10 mouse cellular contexts compared by ENCODE assay signal in genomic region chr2:178265454-178265853, GRCm38 (mm10).
DNase-seq lines count a peak whose midpoint lies in the region; ATAC-seq and TF ChIP-seq lines count a peak whose summit lies in the region.
"Had no signal": no experiment of that assay in that cellular context is flagged by ENCODE, and none has a peak within 500 bp of the region (broad histone marks: within the 10 kb centered on the region; RNA-seq: fewer than 3 reads in every experiment).

No protein-coding gene starts in this region.

- no peaks in the 10 kb centered on the region for H3K27me3 ChIP-seq in hindbrain, embryonic 11.5 days (ENCODE audit: control insufficient read depth, insufficient read depth, low read length)
- H3K27me3 ChIP-seq in neural tube, embryonic 13.5 days = no peaks in the 10 kb centered on the region; the same call in 1 of the 2 replicates

- DNase-seq in heart, adult 18-20 months = peak; percentile 29
- DNase-seq in heart, adult 11 months = no peak
- DNase-seq in hindbrain, embryonic 11.5 days (ENCODE audit: low spot score) = peak; percentile 29
- DNase-seq in kidney, adult 9 months = no peak
- DNase-seq in gastrocnemius, postnatal 25 days = no peak
- DNase-seq: spleen, adult 18-20 months had no signal

- peak; percentile 19; the same call in 1 of the 2 replicates for TF ChIP-seq POLR2A in cortical plate, adult 2 months (IDR thresholded peaks at IDR 0.05; ENCODE audit: extremely low read depth, insufficient read depth, low read length)

- ATAC-seq in hindbrain, embryonic 11.5 days (ENCODE audit: low FRiP score) = peak; percentile 36
- peak; percentile 40; the same call in 1 of the 2 replicates for ATAC-seq in neural tube, embryonic 13.5 days (ENCODE audit: low read depth)
- ATAC-seq in megakaryocyte progenitor cell, adult 5-6 weeks (replicated peaks; ENCODE audit: poor library complexity) = no peak

- H3K4me3 ChIP-seq in cortical plate, adult 2 months (ENCODE audit: insufficient read depth, low read length) = no peak overlapping the region
- H3K4me3 ChIP-seq in hindbrain, embryonic 11.5 days (ENCODE audit: low read depth, low read length) = no peak overlapping the region
- no peak overlapping the region for H3K4me3 ChIP-seq in neural tube, embryonic 13.5 days
- H3K4me3 ChIP-seq: forebrain, embryonic 10.5 days had no signal

- no peak overlapping the region for H3K9ac ChIP-seq in hindbrain, embryonic 11.5 days (ENCODE audit: low read depth, low read length)
- no peak overlapping the region for H3K9ac ChIP-seq in neural tube, embryonic 13.5 days

- H3K27ac ChIP-seq in cortical plate, adult 2 months (ENCODE audit: insufficient read depth, low read length) = peak overlapping the region; percentile 6
- no peak overlapping the region for H3K27ac ChIP-seq in hindbrain, embryonic 11.5 days (ENCODE audit: low read depth, low read length)
- H3K27ac ChIP-seq in neural tube, embryonic 13.5 days (replicated peaks) = no peak overlapping the region
- H3K27ac ChIP-seq: forebrain, embryonic 10.5 days had no signal

- TF ChIP-seq CTCF in cortical plate, adult 2 months (IDR thresholded peaks at IDR 0.05; ENCODE audit: extremely low read depth, insufficient read depth, low read length) = no peak

- WGBS in hindbrain, embryonic 11.5 days = 8% methylated on average over 2 of the region's 2 CpGs
- 8% methylated on average over 2 of the region's 2 CpGs for WGBS in neural tube, embryonic 13.5 days

- H3K36me3 ChIP-seq in hindbrain, embryonic 11.5 days (ENCODE audit: control insufficient read depth, insufficient read depth, low read length) = no peaks in the 10 kb centered on the region
- peaks cover 10% of the 10 kb centered on the region for H3K36me3 ChIP-seq in neural tube, embryonic 13.5 days
- H3K36me3 ChIP-seq: forebrain, embryonic 10.5 days had no signal

- peaks cover 22% of the 10 kb centered on the region for H3K4me1 ChIP-seq in cortical plate, adult 2 months (ENCODE audit: control insufficient read depth, insufficient read depth, low read length)
- H3K4me1 ChIP-seq in hindbrain, embryonic 11.5 days (replicated peaks; ENCODE audit: control insufficient read depth, insufficient read depth, low read length) = no peaks in the 10 kb centered on the region; the same call in 1 of the 2 replicates
- H3K4me1 ChIP-seq in neural tube, embryonic 13.5 days (replicated peaks) = peaks cover 11% of the 10 kb centered on the region

- no peaks in the 10 kb centered on the region for H3K9me3 ChIP-seq in hindbrain, embryonic 11.5 days (ENCODE audit: control insufficient read depth, low read length)
- no peaks in the 10 kb centered on the region for H3K9me3 ChIP-seq in neural tube, embryonic 13.5 days
- H3K9me3 ChIP-seq: forebrain, embryonic 10.5 days had no signal

- no peak overlapping the region for H3K4me2 ChIP-seq in hindbrain, embryonic 11.5 days (replicated peaks; ENCODE audit: low read depth, low read length)
- H3K4me2 ChIP-seq in neural tube, embryonic 13.5 days = no peak overlapping the region

Comparison
In these comparisons a context has a peak if more than half of its experiments do, and no peak if none do; other contexts are left out.
1. DNase-seq: peak in heart, adult 18-20 months (2 of 2) and hindbrain, embryonic 11.5 days (single experiment); none in heart, adult 11 months (single experiment), kidney, adult 9 months (single experiment) and gastrocnemius, postnatal 25 days (single experiment).